Mouse (Mus musculus) myocyte (in vitro differentiated cells): ENCODE results near the gene Nfatc2.

Source experiments
- CEBPB ChIP-seq: IDR thresholded peaks from 2 replicates; pipeline ENCODE4 v1.6.1; 2011; ENCODE audit warnings: mild to moderate bottlenecking, moderate library complexity; ENCODE audit not compliant: poor library complexity, insufficient read depth, severe bottlenecking
- E2F4 ChIP-seq: IDR thresholded peaks from one replicate; pipeline ENCODE4 v1.6.1; 2011; ENCODE audit warnings: mild to moderate bottlenecking, control low read depth, moderate library complexity; ENCODE audit not compliant: insufficient read depth
- MAX ChIP-seq: IDR thresholded peaks from one replicate; pipeline ENCODE4 v1.6.1; 2011; ENCODE audit warnings: low read depth, mild to moderate bottlenecking, control low read depth
- MYOD1 ChIP-seq, 3 experiments: IDR thresholded peaks; one replicate each; pipeline ENCODE4 v1.6.1; 2011; ENCODE audit warnings: control low read depth in 2 of 3, low read depth in 2 of 3, mild to moderate bottlenecking in 2 of 3, moderate library complexity in 1 of 3; ENCODE audit not compliant: insufficient read length in 2 of 3, control insufficient read depth in 1 of 3
- MYOG ChIP-seq, 3 experiments: IDR thresholded peaks; one replicate each; pipeline ENCODE4 v1.6.1; 2011; ENCODE audit warnings: control low read depth in 2 of 3, low read depth in 2 of 3, mild to moderate bottlenecking in 2 of 3; ENCODE audit not compliant: insufficient read length in 2 of 3, control insufficient read depth in 1 of 3, insufficient read depth in 1 of 3
- POLR2A ChIP-seq: IDR thresholded peaks from one replicate; pipeline ENCODE4 v1.6.1; 2011; ENCODE audit warnings: low read depth, mild to moderate bottlenecking, control low read depth, moderate library complexity; ENCODE audit not compliant: insufficient read length
- POLR2AphosphoS2 ChIP-seq: IDR thresholded peaks from one replicate; pipeline ENCODE4 v1.6.1; 2011; ENCODE audit warnings: low read depth, control low read depth; ENCODE audit not compliant: insufficient read length
- REST ChIP-seq: IDR thresholded peaks from one replicate; pipeline ENCODE4 v1.6.1; 2011; ENCODE audit warnings: mild to moderate bottlenecking, control low read depth, moderate library complexity; ENCODE audit not compliant: insufficient read depth, insufficient read length
- SRF ChIP-seq: IDR thresholded peaks from one replicate; pipeline ENCODE4 v1.6.1; 2011; ENCODE audit warnings: low read depth; ENCODE audit not compliant: control insufficient read depth, insufficient read length
- TCF12 ChIP-seq: IDR thresholded peaks from one replicate; pipeline ENCODE4 v1.6.1; 2011; ENCODE audit warnings: mild to moderate bottlenecking, control low read depth; ENCODE audit not compliant: poor library complexity, insufficient read depth, severe bottlenecking
- TCF3 ChIP-seq: IDR thresholded peaks from one replicate; pipeline ENCODE4 v1.6.1; 2011; ENCODE audit warnings: low read depth, control low read depth; ENCODE audit not compliant: insufficient read length
- USF1 ChIP-seq: IDR thresholded peaks from one replicate; pipeline ENCODE4 v1.6.1; 2011; ENCODE audit warnings: low read depth, mild to moderate bottlenecking, control low read depth, moderate library complexity

DNA sequence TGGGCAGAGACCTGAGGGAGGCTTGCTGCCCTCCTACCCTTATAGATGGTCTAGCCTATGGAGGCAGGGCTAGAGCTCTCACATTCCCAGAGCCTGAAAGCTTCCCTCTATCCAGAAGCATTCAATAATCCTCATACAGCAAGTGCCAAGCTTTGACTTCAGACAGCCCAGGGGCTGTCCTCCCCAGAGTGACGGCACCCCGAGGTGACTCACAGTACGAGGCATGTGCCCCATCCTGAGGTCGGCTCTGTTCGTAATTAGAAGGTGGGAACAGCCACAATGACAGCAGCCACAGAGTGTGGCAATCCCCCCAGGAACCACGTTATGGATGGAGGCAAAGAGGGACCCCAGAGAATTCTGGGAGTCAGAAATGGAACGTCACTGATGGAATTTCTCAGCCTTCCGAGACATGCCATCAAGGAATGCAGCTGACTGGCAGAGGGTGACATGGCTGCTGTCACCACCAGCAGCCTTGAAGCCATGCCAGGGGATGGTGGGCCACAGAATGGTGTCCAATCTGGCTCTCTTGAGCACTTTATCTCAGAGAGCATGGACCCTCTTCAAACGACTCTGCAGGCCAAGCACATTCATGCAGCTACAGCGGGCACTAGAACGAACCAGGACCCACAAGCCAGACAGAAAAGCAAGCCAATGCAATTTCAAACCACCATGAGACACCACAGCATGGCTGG, 19.8 kb upstream of the Nfatc2 start:
- TF ChIP-seq SRF (no peak), TCF12 (no peak), MAX (no peak), USF1 (no peak), POLR2A (no peak), POLR2AphosphoS2 (no peak), E2F4 (no peak), CEBPB (0 out of 2 replicates have a peak, but pooled peaks have one; percentile 1), MYOD1 (IDR thresholded peaks at IDR 0.05; ENCODE audit: control insufficient read depth in 1 of 3, insufficient read length in 2 of 3, low read depth in 2 of 3) (no peak), REST (no peak), MYOG (IDR thresholded peaks at IDR 0.05; ENCODE audit: control insufficient read depth in 1 of 3, insufficient read depth in 1 of 3, insufficient read length in 2 of 3, low read depth in 2 of 3) (no peak), TCF3 (no peak)
